Mouse (Mus musculus) olfactory bulb, adult 2 months (tissue): ENCODE measurements around the gene Pcp4.

Experiments
- CTCF ChIP-seq: fragments of 200-500 bp; IDR thresholded peaks from 2 replicates; pipeline ENCODE4 v1.5.1; 2012; ENCODE audit warnings: low read depth, mild to moderate bottlenecking, low read length, moderate library complexity; ENCODE audit not compliant: insufficient read depth
- POLR2A ChIP-seq: fragments of 200-500 bp; IDR thresholded peaks from 2 replicates; pipeline ENCODE4 v1.6.1; 2012; ENCODE audit warnings: mild to moderate bottlenecking, low read depth, low read length, moderate library complexity; ENCODE audit not compliant: insufficient read depth

- TF ChIP-seq CTCF (no peak), POLR2A (no peak)
These were observed 26.7 kb downstream of the Pcp4 start for GRCm38 (mm10) chr16:96494079-96494478.
